Mouse (Mus musculus): ENCODE measurements around the gene Zdhhc1.

Zdhhc1 gene

DNA sequence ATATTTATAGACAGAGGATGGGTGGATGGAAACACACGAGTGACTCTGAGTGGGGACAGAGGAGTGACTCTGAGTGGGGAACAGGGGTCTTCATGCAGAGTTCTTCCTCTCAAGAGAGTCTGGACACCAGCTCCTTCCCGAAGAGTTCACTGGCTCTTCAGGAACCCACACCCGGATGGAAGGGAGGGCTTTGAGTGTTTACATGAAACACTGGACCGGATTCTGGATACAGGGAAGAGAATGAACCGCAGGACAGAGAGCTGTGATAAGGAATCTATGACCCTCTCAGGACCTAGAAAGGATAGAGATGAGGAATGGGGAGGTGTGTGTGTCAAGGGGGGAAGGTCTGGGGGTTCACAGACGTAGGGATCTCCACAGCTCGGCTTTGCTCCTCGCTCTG, 20.6 kb upstream of the Zdhhc1 start:
- no peak for DNase-seq (ENCODE audit: low spot score in 2 of 2)

GRCm38 (mm10) chr8:105516018-105516645, 19.4 kb upstream of the Zdhhc1 start:
- peak in 1 of 2 experiments; percentile 80 for DNase-seq (ENCODE audit: low spot score in 2 of 2)

DNA sequence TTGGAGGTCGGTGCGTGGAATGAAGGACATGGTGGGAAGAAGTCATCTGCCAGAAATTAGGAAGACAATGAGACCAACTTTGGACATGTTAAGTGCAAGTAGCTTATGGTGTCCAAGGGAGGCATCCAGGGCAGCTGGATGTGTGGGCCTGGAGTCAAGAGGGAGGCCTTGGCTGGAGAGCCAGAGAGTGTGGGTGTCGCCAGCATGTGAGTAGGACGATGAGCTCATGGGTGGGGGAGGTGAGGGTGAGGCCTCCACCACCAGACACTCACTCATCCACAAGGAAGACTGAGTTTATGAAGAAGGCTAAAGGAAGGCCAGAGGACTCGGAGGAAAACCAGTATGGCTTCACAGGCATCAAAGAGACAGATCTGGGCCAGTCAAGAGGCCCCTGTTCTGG, 18.0 kb upstream of the Zdhhc1 start:
- no peak for DNase-seq (ENCODE audit: low spot score in 2 of 2)

- DNase-seq (ENCODE audit: low spot score in 2 of 2): no peak
Observed at GRCm38 (mm10) chr8:105514194-105514593, 17.5 kb upstream of the Zdhhc1 start.

DNA sequence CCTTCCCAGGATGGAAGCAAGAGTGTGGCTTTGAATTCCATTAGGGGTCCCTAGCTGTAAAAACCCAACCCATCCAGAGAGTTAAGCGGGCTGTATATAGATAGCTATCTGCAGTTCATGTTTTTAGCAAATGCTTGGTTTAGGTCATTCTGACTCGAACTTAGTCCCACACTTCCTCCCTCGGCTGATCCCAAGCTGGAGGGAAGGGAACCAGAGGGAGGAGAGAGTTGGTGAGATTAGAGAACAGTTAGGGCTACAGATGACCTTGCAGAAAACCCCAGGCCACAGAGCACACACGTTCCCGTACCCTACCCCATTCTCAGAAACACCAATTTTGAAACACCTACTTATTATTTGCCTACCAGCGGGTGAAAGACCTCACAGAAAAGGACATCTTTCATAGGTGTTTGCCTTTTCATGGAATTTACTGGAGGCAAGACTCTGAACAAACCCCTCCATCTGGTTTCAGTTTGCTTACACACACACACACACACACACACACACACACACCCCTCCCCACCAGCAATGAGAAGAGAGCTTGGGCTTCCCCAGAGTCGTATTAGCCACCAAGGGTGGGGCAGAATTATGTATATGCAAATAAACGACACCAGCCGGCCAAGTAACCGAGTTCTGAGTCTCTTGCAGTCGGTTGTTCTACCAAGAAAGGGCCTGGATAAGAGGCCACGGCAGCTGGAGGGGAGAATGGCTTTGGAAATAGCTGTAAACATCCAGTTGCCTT, 13.5 kb upstream of the Zdhhc1 start:
- no peak for DNase-seq (ENCODE audit: low spot score in 2 of 2)

GRCm38 (mm10) chr8:105508758-105509157, 12.1 kb upstream of the Zdhhc1 start:
- no peak for DNase-seq (ENCODE audit: low spot score in 2 of 2)

- DNase-seq (ENCODE audit: low spot score in 2 of 2): no peak
Observed at GRCm38 (mm10) chr8:105506977-105507376, 10.3 kb upstream of the Zdhhc1 start.

DNA sequence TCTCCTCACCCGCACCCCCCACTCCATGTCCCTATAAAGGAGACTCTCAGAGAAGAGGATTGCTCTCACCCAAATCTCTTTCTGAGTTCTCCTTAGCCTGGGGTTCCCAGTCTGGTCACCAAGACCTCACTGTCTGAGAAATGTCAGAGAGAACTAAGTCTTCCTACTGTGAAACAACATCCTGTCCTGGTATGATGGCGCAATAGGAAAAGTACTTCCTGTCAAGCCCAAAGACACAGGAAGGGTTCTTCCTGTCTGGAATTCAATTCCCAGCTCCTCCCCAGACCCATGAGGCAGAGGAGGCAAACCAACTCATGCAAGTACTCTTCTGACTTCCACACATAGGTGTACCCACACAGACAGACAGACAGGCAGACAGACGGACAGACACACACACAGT, 7.9 kb upstream of the Zdhhc1 start:
- DNase-seq (ENCODE audit: low spot score in 2 of 2): no peak

DNA sequence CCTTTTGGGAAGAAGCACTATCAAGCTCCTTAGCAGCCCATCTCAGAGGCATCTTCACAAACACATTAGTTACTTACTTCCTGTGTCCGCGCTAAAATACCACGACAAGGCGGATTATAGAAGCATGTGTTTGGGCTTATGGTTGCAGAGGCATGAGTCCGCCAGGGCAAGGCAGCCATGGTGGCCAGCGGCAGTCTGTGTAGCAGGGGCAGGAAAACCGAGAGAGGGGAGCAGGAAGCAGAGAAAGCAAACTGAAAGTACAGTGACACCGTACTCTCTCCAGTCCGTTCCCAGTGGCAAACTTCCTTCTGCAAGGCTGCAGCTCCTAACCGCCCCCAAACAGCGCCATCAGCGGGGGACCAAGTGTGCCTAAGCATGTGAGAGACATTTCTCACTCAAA, 3.1 kb upstream of the Zdhhc1 start:
- DNase-seq (ENCODE audit: low spot score in 2 of 2): no peak

DNA sequence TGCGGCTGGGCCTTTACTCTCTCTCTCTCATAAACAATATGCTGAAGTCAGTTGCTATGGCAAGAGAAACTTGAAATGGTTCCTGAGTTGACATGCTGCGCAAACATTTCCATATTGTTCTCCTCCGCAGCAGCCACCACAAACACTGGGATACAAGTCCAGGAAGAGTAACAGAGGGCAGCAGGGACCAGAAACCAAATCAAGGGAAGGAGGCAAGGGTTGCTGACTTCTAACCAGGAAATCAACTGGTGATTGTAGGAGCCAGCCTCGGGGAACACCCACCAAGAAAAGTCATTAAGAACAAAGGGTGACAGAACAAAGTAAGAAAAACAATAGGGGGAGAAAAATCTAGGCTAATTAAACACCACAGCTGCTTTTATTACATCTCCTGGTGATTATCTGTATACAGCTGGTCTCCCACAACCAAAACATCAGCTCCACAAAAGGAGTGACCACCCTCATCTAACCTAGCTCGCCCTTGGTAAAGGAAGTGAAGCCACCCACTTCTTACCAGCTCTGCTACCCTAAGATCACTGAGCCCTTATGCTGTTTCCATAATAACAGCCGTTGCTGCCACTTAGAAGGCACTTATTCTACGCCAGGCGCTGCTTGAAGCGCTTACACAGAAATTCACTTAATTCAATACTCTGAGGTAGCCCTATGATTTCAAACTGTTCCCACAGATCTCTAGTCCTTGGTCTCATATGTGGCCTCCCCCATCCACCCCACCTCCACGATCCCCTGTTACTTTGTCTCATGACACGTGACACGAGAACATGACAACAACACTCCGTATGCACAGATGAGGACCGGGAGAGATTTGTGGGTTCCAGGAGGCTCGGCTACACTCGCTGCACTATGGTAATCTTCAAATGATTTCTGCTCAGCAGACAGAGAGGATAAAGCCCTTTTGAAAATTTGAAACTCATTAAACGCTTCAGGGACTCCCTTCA, 1.1 kb downstream of the Zdhhc1 start:
- DNase-seq (ENCODE audit: low spot score in 2 of 2): no peak

- DNase-seq (ENCODE audit: low spot score in 2 of 2): no peak
Observed at GRCm38 (mm10) chr8:105494566-105494965, 2.1 kb downstream of the Zdhhc1 start.

GRCm38 (mm10) chr8:105493495-105493894, 3.2 kb downstream of the Zdhhc1 start:
- DNase-seq (ENCODE audit: low spot score in 2 of 2): no peak

- DNase-seq (ENCODE audit: low spot score in 2 of 2): no peak
Observed at GRCm38 (mm10) chr8:105489281-105489680, 7.4 kb downstream of the Zdhhc1 start.

GRCm38 (mm10) chr8:105488082-105488481, 8.6 kb downstream of the Zdhhc1 start:
- DNase-seq (ENCODE audit: low spot score in 2 of 2): no peak

GRCm38 (mm10) chr8:105484392-105484791, 12.3 kb downstream of the Zdhhc1 start:
- peak in 1 of 2 experiments; percentile 24 for DNase-seq (ENCODE audit: low spot score in 2 of 2)

DNA sequence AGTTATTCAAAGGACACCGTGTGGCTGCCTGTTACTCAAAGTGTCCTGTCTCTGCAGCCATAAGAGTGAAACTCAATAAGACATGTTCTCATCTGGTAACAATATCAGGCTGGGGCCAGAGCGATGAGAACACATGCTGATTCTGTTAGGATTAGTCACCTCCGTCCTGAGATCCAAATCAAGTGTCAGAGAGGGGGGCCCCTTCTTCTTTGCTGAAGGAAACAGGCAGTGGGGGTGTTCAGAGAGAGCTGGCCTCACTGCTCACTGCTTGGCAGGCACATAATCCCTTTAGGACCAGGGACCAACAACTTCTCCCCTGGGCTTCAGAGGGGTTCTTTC, 12.7 kb downstream of the Zdhhc1 start:
- DNase-seq (ENCODE audit: low spot score in 2 of 2): no peak

GRCm38 (mm10) chr8:105483212-105484029, 13.3 kb downstream of the Zdhhc1 start:
- no peak for DNase-seq (ENCODE audit: low spot score in 2 of 2)

GRCm38 (mm10) chr8:105482123-105482522, 14.6 kb downstream of the Zdhhc1 start:
- DNase-seq (ENCODE audit: low spot score in 2 of 2): no peak

- DNase-seq (ENCODE audit: low spot score in 2 of 2): no peak
Observed at GRCm38 (mm10) chr8:105481453-105481852, 15.2 kb downstream of the Zdhhc1 start.

GRCm38 (mm10) chr8:105481013-105481412, 15.7 kb downstream of the Zdhhc1 start:
- DNase-seq (ENCODE audit: low spot score in 2 of 2): no peak

DNA sequence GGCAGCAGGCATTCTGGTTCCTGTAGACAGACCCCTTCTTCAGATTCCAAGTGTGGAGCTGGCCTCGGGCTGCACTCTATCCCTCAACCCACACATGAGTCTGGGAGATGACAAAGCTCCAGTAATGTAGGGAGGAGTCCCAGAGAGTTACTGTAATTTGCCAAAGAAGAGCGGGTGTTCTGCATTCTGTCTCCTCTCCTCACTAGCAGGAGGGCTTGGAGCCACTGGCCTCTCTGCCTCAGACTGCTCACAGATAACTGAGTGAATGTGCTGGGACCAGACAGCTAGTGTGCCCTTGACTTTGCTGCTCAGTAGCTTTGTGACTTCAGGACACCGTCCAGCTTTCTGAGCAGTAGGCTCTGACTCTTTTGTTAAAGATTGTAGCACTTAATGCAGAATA, 18.9 kb downstream of the Zdhhc1 start:
- DNase-seq (ENCODE audit: low spot score in 2 of 2): no peak

Measured in left cerebral cortex, adult 9 months (tissue).